Mouse (Mus musculus) liver, embryonic 11.5 days (tissue): ENCODE results near the gene Muc13. TPM values are rescaled to one million over a fixed set of nuclear protein-coding genes. Genes with fewer than 3 reads are reported as not detected.

Experiments used
- ATAC-seq: fragments of 200-750 bp; cut with Nextera tagmentation; replicated peaks from 2 replicates; pipeline ENCODE4 v1.8.0; 2017; ENCODE audit warnings: moderate number of reproducible peaks, mild to moderate bottlenecking, moderate TSS enrichment, moderate library complexity; ENCODE audit not compliant: low FRiP score
- DNase-seq: peaks from one replicate; pipeline ENCODE4 v3.0.0-alpha.2; 2017; ENCODE audit warnings: low spot score
- H3K27ac ChIP-seq: fragments of 300-500 bp; sonication (generic); 2 replicates; pipeline ENCODE4 v1.5.1; 2014; ENCODE audit warnings: mild to moderate bottlenecking, low read depth, low read length, control low read depth
- H3K27me3 ChIP-seq: fragments of 300-500 bp; sonication (generic); replicated peaks from 2 replicates; pipeline ENCODE4 v1.6.1; 2014; ENCODE audit warnings: low read length, mixed read lengths; ENCODE audit not compliant: control insufficient read depth, insufficient read depth
- H3K36me3 ChIP-seq: fragments of 300-500 bp; sonication (generic); 2 replicates; pipeline ENCODE4 v1.6.1; 2014; ENCODE audit warnings: mild to moderate bottlenecking, low read length, moderate library complexity, mixed read lengths; ENCODE audit not compliant: control insufficient read depth, insufficient read depth
- H3K4me1 ChIP-seq: fragments of 300-500 bp; sonication (generic); replicated peaks from 2 replicates; pipeline ENCODE4 v1.6.1; 2014; ENCODE audit warnings: low read length, mixed read lengths; ENCODE audit not compliant: control insufficient read depth, insufficient read depth
- H3K4me2 ChIP-seq: fragments of 300-500 bp; sonication (generic); 2 replicates; pipeline ENCODE4 v1.6.1; 2014; ENCODE audit warnings: mild to moderate bottlenecking, control low read depth, moderate library complexity
- H3K4me3 ChIP-seq: fragments of 300-500 bp; sonication (generic); 2 replicates; pipeline ENCODE4 v1.5.1; 2014; ENCODE audit warnings: low read depth, low read length, control low read depth
- H3K9ac ChIP-seq: fragments of 300-500 bp; sonication (generic); 2 replicates; pipeline ENCODE4 v1.6.1; 2014; ENCODE audit warnings: low read depth, low read length, control low read depth
- H3K9me3 ChIP-seq: fragments of 300-500 bp; sonication (generic); 2 replicates; pipeline ENCODE4 v1.6.1; 2016; ENCODE audit warnings: low read length, inconsistent platforms, mixed read lengths; ENCODE audit not compliant: control insufficient read depth
- WGBS: fragments of 180-500 bp; shearing (Covaris S2); extraction: QIAGEN DNeasy Blood & Tissue Kit; methylation state at CpG from one replicate; pipeline ENCODE4 v1.1.7; 2014; 5-methylcytosine and 5-hydroxymethylcytosine counted together
- polyA plus RNA-seq: library from polyadenylated mRNA; unstranded; fragments of >200 nt; fragmentation: Nextera tagmentation; extraction: Ambion mirVana; gene quantifications from 2 replicates; pipeline ENCODE4 v1.2.1, GENCODE M21; 2014

The Muc13 gene
- polyA plus RNA-seq = 10.1 and 10.4 TPM in 2 replicates

- Histone ChIP-seq H3K4me1 (peaks cover 5% of the 10 kb centered on the region; the same call in 1 of the 2 replicates), H3K4me3 (peak within 1 kb of the TSS; percentile 24), H3K9ac (peak within 1 kb of the TSS; percentile 12; the same call in 1 of the 2 replicates), H3K36me3 (no peaks in the 10 kb centered on the region), H3K27me3 (no peaks in the 10 kb centered on the region), H3K4me2 (peak within 1 kb of the TSS; percentile 41), H3K9me3 (no peaks in the 10 kb centered on the region), H3K27ac (peak within 1 kb of the TSS; percentile 10)
- 42% methylated on average over 10 of the region's 10 CpGs for WGBS
- DNase-seq (no peak), ATAC-seq (no peak)
These were observed at the start of gene Muc13 for GRCm38 (mm10) chr16:33793846-33794791. Muc13 (plus strand) TSS chr16:33794037.

- no peak for DNase-seq
- H3K27ac ChIP-seq = no peak overlapping the region
- WGBS = 47% methylated on average over 7 of the region's 7 CpGs
- no peak overlapping the region for H3K9ac ChIP-seq
- H3K4me3 ChIP-seq = no peak overlapping the region
- peaks cover 3% of the 10 kb centered on the region; the same call in 1 of the 2 replicates for H3K36me3 ChIP-seq
- no peak overlapping the region for H3K4me2 ChIP-seq
- no peaks in the 10 kb centered on the region for H3K4me1 ChIP-seq
- H3K27me3 ChIP-seq = no peaks in the 10 kb centered on the region
- ATAC-seq = no peak
- no peaks in the 10 kb centered on the region for H3K9me3 ChIP-seq
These were observed 49.0 kb upstream of the Muc13 start for GRCm38 (mm10) chr16:33744622-33745419.

- no peak overlapping the region for H3K4me2 ChIP-seq
- WGBS = 73% methylated on average over 7 of the region's 7 CpGs
- H3K36me3 ChIP-seq = peaks cover 3% of the 10 kb centered on the region; the same call in 1 of the 2 replicates
- no peak for DNase-seq
- no peak overlapping the region for H3K9ac ChIP-seq
- H3K4me3 ChIP-seq = no peak overlapping the region
- H3K9me3 ChIP-seq = no peaks in the 10 kb centered on the region
- H3K4me1 ChIP-seq = no peaks in the 10 kb centered on the region
- H3K27ac ChIP-seq = no peak overlapping the region
- no peaks in the 10 kb centered on the region for H3K27me3 ChIP-seq
- no peak for ATAC-seq
These were observed 48.4 kb upstream of the Muc13 start for GRCm38 (mm10) chr16:33745457-33745856.

GRCm38 (mm10) chr16:33746074-33746676 is 47.7 kb upstream of the Muc13 start:
- Histone ChIP-seq H3K4me2 (no peak overlapping the region), H3K4me1 (no peaks in the 10 kb centered on the region), H3K4me3 (no peak overlapping the region), H3K9me3 (no peaks in the 10 kb centered on the region), H3K36me3 (0 out of 2 replicates have a peak, but pooled peaks cover 3% of the 10 kb centered on the region), H3K27ac (no peak overlapping the region), H3K27me3 (no peaks in the 10 kb centered on the region), H3K9ac (no peak overlapping the region)
- no peak for DNase-seq
- no peak for ATAC-seq
- 87% methylated on average over 10 of the region's 10 CpGs for WGBS

GRCm38 (mm10) chr16:33747346-33747954 is 46.4 kb upstream of the Muc13 start:
- no peak overlapping the region for H3K9ac ChIP-seq
- no peak overlapping the region for H3K4me2 ChIP-seq
- H3K4me1 ChIP-seq = 0 out of 2 replicates have a peak, but pooled peaks cover 4% of the 10 kb centered on the region
- ATAC-seq (no peak), DNase-seq (no peak)
- H3K36me3 ChIP-seq = 0 out of 2 replicates have a peak, but pooled peaks cover 3% of the 10 kb centered on the region
- no peak overlapping the region for H3K4me3 ChIP-seq
- no peak overlapping the region for H3K27ac ChIP-seq
- no peaks in the 10 kb centered on the region for H3K9me3 ChIP-seq
- no peaks in the 10 kb centered on the region for H3K27me3 ChIP-seq
- WGBS = 56% methylated on average over 7 of the region's 7 CpGs

GRCm38 (mm10) chr16:33747994-33748393 is 45.8 kb upstream of the Muc13 start:
- H3K9ac ChIP-seq = no peak overlapping the region
- no peaks in the 10 kb centered on the region for H3K9me3 ChIP-seq
- H3K4me3 ChIP-seq = no peak overlapping the region
- no peak for DNase-seq
- no peak for ATAC-seq
- H3K27ac ChIP-seq = no peak overlapping the region
- 0 out of 2 replicates have a peak, but pooled peaks cover 4% of the 10 kb centered on the region for H3K4me1 ChIP-seq
- 0 out of 2 replicates have a peak, but pooled peaks cover 3% of the 10 kb centered on the region for H3K36me3 ChIP-seq
- WGBS = 85% methylated on average over 2 of the region's 2 CpGs
- H3K4me2 ChIP-seq = no peak overlapping the region
- no peaks in the 10 kb centered on the region for H3K27me3 ChIP-seq

- Histone ChIP-seq H3K9ac (peak overlapping the region; percentile 54; the same call in 1 of the 2 replicates), H3K27ac (peak overlapping the region; percentile 40; the same call in 1 of the 2 replicates)
These were observed 42.7 kb upstream of the Muc13 start for GRCm38 (mm10) chr16:33751152-33751551.

More at GRCm38 (mm10) chr16:33751152-33751551, 42.7 kb upstream of the Muc13 start:
- Histone ChIP-seq H3K9me3 (no peaks in the 10 kb centered on the region), H3K36me3 (no peaks in the 10 kb centered on the region), H3K4me3 (peak overlapping the region; percentile 20; the same call in 1 of the 2 replicates), H3K27me3 (no peaks in the 10 kb centered on the region), H3K4me1 (peaks cover 5% of the 10 kb centered on the region; the same call in 1 of the 2 replicates), H3K4me2 (peak overlapping the region; percentile 62)
- ATAC-seq (no peak; the same call in 1 of the 2 replicates), DNase-seq (no peak)
- WGBS = 20% methylated on average over 13 of the region's 13 CpGs
